Mouse (Mus musculus) splenic B cell, adult 2 months (primary cell): ENCODE data around the gene Nmnat1.
A peak's percentile ranks its signal among the peaks of the same experiment; 100 is the strongest.
"Not testable (repeated sequence)": the region's sequence is repeated elsewhere in the genome, so short reads cannot be mapped to it uniquely, and the experiment has no call there.

Experiments
- DNase-seq: peaks from one replicate; pipeline ENCODE4 v3.0.0-alpha.2; 2011; ENCODE audit warnings: low read depth, low spot score
- H3K27me3 ChIP-seq: 2 replicates; pipeline ENCODE4 v1.6.1; 2012; ENCODE audit warnings: mild to moderate bottlenecking, low read length, moderate library complexity, mixed read lengths; ENCODE audit not compliant: control insufficient read depth, poor library complexity, insufficient read depth, severe bottlenecking
- H3K36me3 ChIP-seq: 2 replicates; pipeline ENCODE4 v1.6.1; 2012; ENCODE audit warnings: mild to moderate bottlenecking, low read length, moderate library complexity, mixed read lengths; ENCODE audit not compliant: control insufficient read depth, poor library complexity, insufficient read depth, severe bottlenecking

Gene Nmnat1

DNA sequence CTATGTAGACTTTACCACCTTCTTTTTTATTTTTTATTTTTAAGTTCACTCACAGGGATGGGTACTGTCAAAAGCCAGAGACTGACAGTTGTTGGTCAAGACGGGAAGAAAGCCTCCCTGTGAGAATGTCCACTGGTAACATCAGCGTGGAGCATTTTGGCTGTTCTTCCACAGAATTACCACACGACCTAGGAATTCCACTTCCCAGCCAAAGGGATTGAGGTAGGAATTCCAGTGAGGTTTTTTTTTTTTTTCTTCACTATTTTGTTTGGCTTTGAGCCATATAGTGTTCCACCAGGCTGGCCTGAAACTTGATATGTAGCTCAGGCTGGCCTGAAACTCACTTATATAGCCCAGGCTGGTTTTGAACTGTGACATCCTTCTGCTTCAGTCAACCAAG, 42.6 kb downstream of the Nmnat1 start:
- DNase-seq, result no peak
- Histone ChIP-seq H3K36me3 (no peaks in the 10 kb centered on the region), H3K27me3 (no peaks in the 10 kb centered on the region)

- no peak for DNase-seq
- Histone ChIP-seq H3K27me3 (no peaks in the 10 kb centered on the region), H3K36me3 (no peaks in the 10 kb centered on the region)
Observed at GRCm38 (mm10) chr4:149440576-149440975, 44.4 kb downstream of the Nmnat1 start.

DNA sequence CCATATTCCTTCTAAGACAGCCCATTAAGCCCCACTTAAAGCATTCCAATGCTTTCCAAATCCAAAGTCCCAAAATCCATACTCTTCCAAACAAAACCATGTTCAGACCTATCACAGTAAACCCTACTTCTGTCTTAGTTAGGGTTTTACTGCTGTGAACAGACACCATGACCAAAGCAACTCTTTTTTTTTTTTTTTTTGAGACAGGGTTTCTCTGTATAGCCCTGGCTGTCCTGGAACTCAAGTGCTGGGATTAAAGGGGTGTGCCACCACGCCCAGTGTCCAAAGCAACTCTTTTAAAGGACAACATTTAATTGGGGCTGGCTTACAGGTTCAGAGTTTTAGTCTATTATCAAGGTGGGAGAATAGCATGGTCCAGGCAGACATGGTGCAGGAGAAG, 53.1 kb downstream of the Nmnat1 start:
- H3K36me3 ChIP-seq, H3K27me3 ChIP-seq, DNase-seq: not testable (repeated sequence)

- no peak for DNase-seq
- Histone ChIP-seq H3K36me3 (no peaks in the 10 kb centered on the region), H3K27me3 (no peaks in the 10 kb centered on the region)
Observed at GRCm38 (mm10) chr4:149429592-149429991, 55.4 kb downstream of the Nmnat1 start.

GRCm38 (mm10) chr4:149426325-149427199, 58.4 kb downstream of the Nmnat1 start, which contains the start of gene Ube4b:
Ube4b (minus strand) TSS chr4:149426749.
- Histone ChIP-seq H3K36me3 (no peaks in the 10 kb centered on the region), H3K27me3 (no peaks in the 10 kb centered on the region)
- peak; percentile 96 for DNase-seq

- no peak for DNase-seq
- Histone ChIP-seq H3K36me3 (no peaks in the 10 kb centered on the region), H3K27me3 (no peaks in the 10 kb centered on the region)
Observed at GRCm38 (mm10) chr4:149425801-149426292, 59.2 kb downstream of the Nmnat1 start.

DNA sequence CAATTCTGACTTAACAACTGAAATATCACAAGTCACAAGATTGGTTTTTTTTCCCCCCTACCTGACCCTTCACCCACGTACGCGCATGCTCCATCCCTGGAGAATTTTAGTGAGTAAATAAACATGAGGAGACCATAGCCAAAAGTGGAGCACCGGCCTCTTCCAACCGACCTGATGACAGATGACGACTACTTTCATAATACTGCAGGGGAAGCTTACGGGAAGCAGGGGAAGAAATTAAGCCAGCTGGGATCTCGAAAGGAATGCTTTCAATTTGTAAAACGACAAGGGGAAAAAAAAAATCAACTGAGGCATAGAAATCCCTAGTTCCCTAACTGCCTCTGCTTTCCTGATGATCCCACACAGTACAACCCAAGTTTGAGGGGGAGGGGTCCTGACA, 60.2 kb downstream of the Nmnat1 start:
- no peaks in the 10 kb centered on the region for H3K36me3 ChIP-seq

DNA sequence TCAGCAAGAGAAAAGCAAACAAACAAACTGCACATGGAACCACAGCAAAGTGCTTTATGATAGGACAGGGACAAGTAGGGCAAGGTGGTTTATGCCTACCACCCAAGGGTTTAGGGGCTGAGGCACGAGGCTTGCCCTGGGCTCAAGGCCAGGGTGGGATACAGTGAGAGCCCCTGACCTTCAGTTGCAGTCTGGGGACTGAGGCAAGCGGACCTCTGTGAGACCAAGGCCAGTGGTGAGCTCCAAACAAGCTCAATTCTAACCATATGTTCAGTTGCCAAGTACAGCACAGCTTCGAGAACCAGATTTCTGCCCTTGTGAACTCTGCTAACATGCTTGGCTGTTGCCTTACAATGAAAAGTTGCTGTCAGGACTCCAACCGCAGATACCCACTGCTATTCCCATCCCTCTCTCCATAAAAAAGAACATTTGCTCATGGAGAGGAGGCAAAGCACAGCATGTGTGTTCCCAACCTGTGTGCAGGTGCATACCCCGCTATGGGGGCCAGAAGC, 67.1 kb downstream of the Nmnat1 start:
- Histone ChIP-seq H3K36me3 (peaks cover 1% of the 10 kb centered on the region; the same call in 1 of the 2 replicates), H3K27me3 (no peaks in the 10 kb centered on the region)
- DNase-seq, result no peak

More for the DNA sequence above, 60.2 kb downstream of the Nmnat1 start:
- H3K27me3 ChIP-seq, result no peaks in the 10 kb centered on the region
- no peak for DNase-seq
